Mouse (Mus musculus) intestine, embryonic 15.5 days (tissue): ENCODE results near the gene Tmem60. TPM values are rescaled to one million over a fixed set of nuclear protein-coding genes. Genes with fewer than 3 reads are reported as not detected.

Experiments used
- ATAC-seq: fragments of 200-750 bp; cut with Nextera tagmentation; 2 replicates; pipeline ENCODE4 v1.8.0; 2017; ENCODE audit warnings: moderate TSS enrichment, moderate library complexity
- H3K27ac ChIP-seq: fragments of 300-500 bp; sonication (generic); 2 replicates; pipeline ENCODE4 v1.5.1; 2015; ENCODE audit warnings: mild to moderate bottlenecking, inconsistent platforms
- H3K27me3 ChIP-seq: fragments of 300-500 bp; sonication (generic); replicated peaks from 2 replicates; pipeline ENCODE4 v1.6.1; 2015; ENCODE audit warnings: inconsistent platforms
- H3K36me3 ChIP-seq: fragments of 300-500 bp; sonication (generic); 2 replicates; pipeline ENCODE4 v1.6.1; 2015; ENCODE audit warnings: inconsistent platforms
- H3K4me1 ChIP-seq: fragments of 300-500 bp; sonication (generic); replicated peaks from 2 replicates; pipeline ENCODE4 v1.6.1; 2015; ENCODE audit warnings: inconsistent platforms
- H3K4me2 ChIP-seq: fragments of 300-500 bp; sonication (generic); replicated peaks from 2 replicates; pipeline ENCODE4 v1.6.1; 2015; ENCODE audit warnings: mild to moderate bottlenecking, inconsistent platforms
- H3K4me3 ChIP-seq: fragments of 300-500 bp; sonication (generic); replicated peaks from 2 replicates; pipeline ENCODE4 v1.5.1; 2015; ENCODE audit warnings: inconsistent platforms
- H3K9ac ChIP-seq: fragments of 300-500 bp; sonication (generic); 2 replicates; pipeline ENCODE4 v1.6.1; 2015; ENCODE audit warnings: inconsistent platforms
- H3K9me3 ChIP-seq: fragments of 300-500 bp; sonication (generic); 2 replicates; pipeline ENCODE4 v1.6.1; 2016; ENCODE audit warnings: inconsistent platforms
- WGBS: fragments of 180-500 bp; shearing (Covaris S2); methylation state at CpG from one replicate; pipeline ENCODE4 v1.1.7; 2015; 5-methylcytosine and 5-hydroxymethylcytosine counted together
- polyA plus RNA-seq: library from polyadenylated mRNA; unstranded; fragments of >200 nt; fragmentation: Nextera tagmentation; extraction: Ambion mirVana; gene quantifications from 2 replicates; pipeline ENCODE4 v1.2.1, GENCODE M21; 2015

Gene Tmem60
- polyA plus RNA-seq, 1 experiment from 2014 or later, result 58.2 TPM

DNA sequence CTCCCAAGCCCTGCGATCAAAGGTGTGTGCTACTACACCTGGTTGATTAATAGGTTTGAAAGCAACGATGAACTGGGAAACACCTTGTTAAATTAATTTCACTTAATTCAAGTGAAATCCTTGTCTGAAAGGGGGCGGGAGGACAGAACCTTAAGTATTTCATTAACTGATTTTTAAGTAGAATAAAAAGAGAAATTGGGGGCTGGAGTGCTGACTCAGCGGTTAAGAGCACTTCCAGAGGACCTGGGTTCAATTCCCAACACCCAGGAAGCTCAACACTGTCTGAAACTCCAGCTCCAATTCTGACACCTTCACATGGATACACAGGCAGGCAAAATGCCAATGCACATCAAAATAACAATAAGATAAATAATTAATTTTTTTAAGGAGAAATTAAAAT lies 37.0 kb downstream of the Tmem60 start:
- WGBS, result 95% methylated on average over 4 of the region's 4 CpGs

DNA sequence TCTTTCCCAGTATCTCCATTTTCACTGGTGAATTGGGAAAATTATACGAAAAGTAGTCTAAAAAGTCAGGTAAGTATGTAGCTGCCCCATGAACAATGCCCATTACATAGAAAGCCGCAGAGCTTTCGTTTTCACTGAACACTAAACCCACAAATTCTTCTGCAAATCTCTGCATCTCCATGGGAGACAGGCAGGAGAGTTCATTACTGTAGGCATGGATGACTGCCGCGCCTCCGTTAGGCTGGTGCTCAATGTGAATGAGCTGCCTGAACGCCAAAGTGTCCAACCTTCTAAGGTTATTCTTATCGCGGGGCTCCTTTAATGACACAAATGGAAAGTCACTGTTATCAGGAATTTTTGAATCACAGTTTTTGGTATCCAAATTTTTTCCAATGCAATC lies 37.6 kb downstream of the Tmem60 start:
- WGBS, result 95% methylated on average over 9 of the region's 9 CpGs

More for the DNA sequence above, 37.0 kb downstream of the Tmem60 start:
- Histone ChIP-seq H3K27me3 (no peaks in the 10 kb centered on the region), H3K36me3 (no peaks in the 10 kb centered on the region), H3K4me2 (no peak overlapping the region), H3K4me1 (no peaks in the 10 kb centered on the region), H3K4me3 (no peak overlapping the region), H3K9me3 (no peaks in the 10 kb centered on the region), H3K27ac (no peak overlapping the region), H3K9ac (no peak overlapping the region)
- no peak for ATAC-seq

DNA sequence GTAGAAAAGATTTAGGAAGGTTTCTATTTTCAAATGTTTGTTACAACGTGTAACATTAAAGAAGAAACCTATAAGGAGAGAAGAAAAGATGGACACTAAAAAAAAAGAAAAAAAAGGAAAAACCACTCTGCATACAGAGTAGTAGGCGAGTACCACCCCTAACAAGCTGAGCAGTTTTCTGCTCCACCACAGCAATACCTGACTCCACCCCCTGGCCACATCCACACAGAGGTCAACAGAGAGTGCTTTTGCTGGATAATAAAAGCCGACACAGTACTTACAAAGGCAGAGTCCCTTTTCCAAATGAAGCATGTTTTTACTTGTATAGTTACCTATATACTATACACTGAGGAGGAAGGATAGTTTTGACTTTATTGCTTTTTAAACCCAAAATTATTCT lies 42.6 kb downstream of the Tmem60 start:
- Histone ChIP-seq H3K27ac (no peak overlapping the region), H3K9me3 (no peaks in the 10 kb centered on the region), H3K36me3 (no peaks in the 10 kb centered on the region), H3K4me1 (no peaks in the 10 kb centered on the region), H3K9ac (no peak overlapping the region), H3K4me2 (no peak overlapping the region), H3K4me3 (no peak overlapping the region), H3K27me3 (no peaks in the 10 kb centered on the region)
- ATAC-seq, result peak; percentile 52; the same call in 1 of the 2 replicates
- 70% methylated on average over 3 of the region's 3 CpGs for WGBS

More for the DNA sequence above, 37.6 kb downstream of the Tmem60 start:
- H3K27ac ChIP-seq, result no peak overlapping the region
- no peak for ATAC-seq
- no peak overlapping the region for H3K4me3 ChIP-seq
- no peaks in the 10 kb centered on the region for H3K36me3 ChIP-seq
- no peak overlapping the region for H3K4me2 ChIP-seq
- no peaks in the 10 kb centered on the region for H3K4me1 ChIP-seq
- no peak overlapping the region for H3K9ac ChIP-seq
- no peaks in the 10 kb centered on the region for H3K9me3 ChIP-seq
- H3K27me3 ChIP-seq, result no peaks in the 10 kb centered on the region

- Histone ChIP-seq H3K4me2 (no peak overlapping the region), H3K4me3 (no peak overlapping the region), H3K36me3 (no peaks in the 10 kb centered on the region), H3K9me3 (no peaks in the 10 kb centered on the region), H3K27me3 (no peaks in the 10 kb centered on the region), H3K9ac (no peak overlapping the region), H3K27ac (no peak overlapping the region), H3K4me1 (no peaks in the 10 kb centered on the region)
- WGBS, result 55% methylated on average over 3 of the region's 3 CpGs
- no peak for ATAC-seq
Measured at GRCm38 (mm10) chr5:20925451-20925850, 43.5 kb downstream of the Tmem60 start.

DNA sequence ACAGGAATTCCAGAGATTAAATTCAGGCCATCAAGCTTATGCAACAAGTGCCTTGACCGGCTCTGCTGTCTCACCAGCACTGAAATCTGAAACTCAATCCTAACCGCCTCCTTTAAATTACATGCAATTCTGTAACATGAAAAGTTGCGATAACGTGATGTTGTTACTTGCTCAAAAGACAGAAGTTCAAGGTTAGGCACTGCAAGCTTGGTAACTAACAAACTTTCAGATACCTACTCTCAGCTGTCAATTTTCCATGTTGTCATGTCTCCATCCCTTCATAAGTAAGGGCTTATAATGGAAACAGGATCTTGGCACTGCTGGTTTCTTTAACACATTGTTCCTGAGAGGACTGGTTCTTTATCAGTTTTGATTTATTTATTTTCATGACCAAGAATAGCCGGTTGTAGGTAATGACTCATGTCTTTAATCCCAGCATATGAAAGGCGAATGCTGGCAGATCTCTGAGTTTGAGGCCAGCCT lies 47.7 kb downstream of the Tmem60 start:
- Histone ChIP-seq H3K9ac (no peak overlapping the region), H3K36me3 (no peaks in the 10 kb centered on the region), H3K27ac (no peak overlapping the region), H3K4me1 (no peaks in the 10 kb centered on the region), H3K4me3 (no peak overlapping the region), H3K27me3 (no peaks in the 10 kb centered on the region), H3K4me2 (no peak overlapping the region), H3K9me3 (no peaks in the 10 kb centered on the region)
- 59% methylated on average over 6 of the region's 6 CpGs for WGBS
- ATAC-seq, result no peak

- Histone ChIP-seq H3K27ac (no peak overlapping the region), H3K36me3 (no peaks in the 10 kb centered on the region), H3K4me1 (no peaks in the 10 kb centered on the region), H3K4me3 (no peak overlapping the region), H3K9me3 (no peaks in the 10 kb centered on the region), H3K9ac (no peak overlapping the region), H3K27me3 (no peaks in the 10 kb centered on the region), H3K4me2 (no peak overlapping the region)
- no peak for ATAC-seq
Measured at GRCm38 (mm10) chr5:20930430-20930829, 48.4 kb downstream of the Tmem60 start.

DNA sequence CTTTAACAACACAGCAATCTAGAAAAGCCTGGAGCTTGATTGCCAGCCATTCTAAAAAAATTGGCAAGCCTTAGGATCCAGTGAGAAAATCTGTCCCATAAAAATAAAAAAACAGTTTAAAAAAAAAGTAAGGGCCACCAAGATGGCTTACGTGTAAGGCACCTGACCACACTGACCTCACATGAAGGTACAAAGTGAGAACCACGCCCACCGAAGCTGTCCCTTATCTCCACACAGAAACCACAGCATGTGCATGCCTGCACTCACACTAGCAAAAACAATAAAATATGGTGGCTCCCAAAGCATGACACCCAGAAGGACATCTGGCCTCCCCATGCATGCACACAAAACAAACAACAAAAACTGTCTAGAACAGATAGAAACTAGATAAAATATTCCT lies 49.3 kb downstream of the Tmem60 start:
- no peak overlapping the region for H3K4me3 ChIP-seq
- no peaks in the 10 kb centered on the region for H3K9me3 ChIP-seq
- no peaks in the 10 kb centered on the region for H3K36me3 ChIP-seq
- no peak overlapping the region for H3K4me2 ChIP-seq
- no peak overlapping the region for H3K9ac ChIP-seq
- WGBS, result 84% methylated on average over 3 of the region's 3 CpGs
- ATAC-seq, result peak; percentile 69
- H3K27ac ChIP-seq, result no peak overlapping the region
- H3K4me1 ChIP-seq, result no peaks in the 10 kb centered on the region
- no peaks in the 10 kb centered on the region for H3K27me3 ChIP-seq

- H3K36me3 ChIP-seq, result no peaks in the 10 kb centered on the region
- H3K9me3 ChIP-seq, result no peaks in the 10 kb centered on the region
- no peak for ATAC-seq
- WGBS, result 94% methylated on average over 3 of the region's 3 CpGs
- no peaks in the 10 kb centered on the region for H3K4me1 ChIP-seq
- no peak overlapping the region for H3K9ac ChIP-seq
- no peak overlapping the region for H3K27ac ChIP-seq
- H3K27me3 ChIP-seq, result no peaks in the 10 kb centered on the region
- no peak overlapping the region for H3K4me3 ChIP-seq
- H3K4me2 ChIP-seq, result no peak overlapping the region
Measured at GRCm38 (mm10) chr5:20932585-20932984, 50.6 kb downstream of the Tmem60 start.

GRCm38 (mm10) chr5:20935934-20936333 lies 53.9 kb downstream of the Tmem60 start:
- 52% methylated on average over 5 of the region's 5 CpGs for WGBS
- Histone ChIP-seq H3K9me3 (no peaks in the 10 kb centered on the region), H3K36me3 (no peaks in the 10 kb centered on the region), H3K4me1 (no peaks in the 10 kb centered on the region), H3K4me2 (no peak overlapping the region), H3K9ac (no peak overlapping the region), H3K27ac (no peak overlapping the region), H3K4me3 (no peak overlapping the region), H3K27me3 (no peaks in the 10 kb centered on the region)
- ATAC-seq, result no peak

Other genes starting within 250 kb of the Tmem60 start
- gene Phtf2, start 67 bp upstream of the Tmem60 start, polyA plus RNA-seq, result 7.5 and 8.4 TPM in 2 replicates
- 4.2 and 4.9 TPM in 2 replicates for gene Rsbn1l, start 74.2 kb downstream of the Tmem60 start, polyA plus RNA-seq
- gene Ptpn12, start 173.7 kb downstream of the Tmem60 start, polyA plus RNA-seq, result 16.9 and 17.3 TPM in 2 replicates